Mouse (Mus musculus) c-Kit-positive CD71-positive TER-119-positive erythroid progenitor cells, embryonic 14.5 days (primary cell): ENCODE measurements around the gene Palm.
A peak's percentile ranks its signal among the peaks of the same experiment; 100 is the strongest.

Source experiments
- DNase-seq: peaks from one replicate; pipeline ENCODE4 v3.0.0-alpha.2; 2013; ENCODE audit warnings: low spot score

The Palm gene

GRCm38 (mm10) chr10:79772320-79772719, 21.1 kb upstream of the Palm start:
- DNase-seq: no peak

GRCm38 (mm10) chr10:79773208-79773607, 20.2 kb upstream of the Palm start:
- no peak for DNase-seq

- no peak for DNase-seq
Measured at GRCm38 (mm10) chr10:79774486-79775279, 18.7 kb upstream of the Palm start.

- no peak for DNase-seq
Measured at GRCm38 (mm10) chr10:79777103-79777531, 16.3 kb upstream of the Palm start, which contains the start of gene Fstl3. TSS of gene Fstl3 (plus strand) at chr10:79777272.

GRCm38 (mm10) chr10:79778006-79778405, 15.4 kb upstream of the Palm start:
- no peak for DNase-seq

GRCm38 (mm10) chr10:79779193-79779592, 14.2 kb upstream of the Palm start:
- DNase-seq: no peak

GRCm38 (mm10) chr10:79779784-79780663, 13.3 kb upstream of the Palm start:
- DNase-seq: peak; percentile 93

GRCm38 (mm10) chr10:79780664-79781015, 12.7 kb upstream of the Palm start:
- DNase-seq: peak; percentile 67

- DNase-seq: no peak
Measured at GRCm38 (mm10) chr10:79781139-79781538, 12.2 kb upstream of the Palm start.

GRCm38 (mm10) chr10:79781956-79782355, 11.4 kb upstream of the Palm start:
- DNase-seq: no peak

- no peak for DNase-seq
Measured at GRCm38 (mm10) chr10:79783050-79783449, 10.3 kb upstream of the Palm start.

- peak; percentile 53 for DNase-seq
Measured at GRCm38 (mm10) chr10:79783920-79784800, 9.2 kb upstream of the Palm start.

GRCm38 (mm10) chr10:79788386-79789158, 4.8 kb upstream of the Palm start:
- DNase-seq: peak; percentile 74

GRCm38 (mm10) chr10:79789581-79789980, 3.8 kb upstream of the Palm start:
- no peak for DNase-seq

- DNase-seq: no peak
Measured at GRCm38 (mm10) chr10:79790861-79791260, 2.5 kb upstream of the Palm start, which contains the start of gene Prss57. TSS of gene Prss57 (minus strand) at chr10:79790961.

- DNase-seq: no peak
Measured at GRCm38 (mm10) chr10:79792339-79793040, 882 bp upstream of the Palm start.

- DNase-seq: no peak
Measured at GRCm38 (mm10) chr10:79793738-79794490, 542 bp downstream of the Palm start.

GRCm38 (mm10) chr10:79794491-79794931, 1.1 kb downstream of the Palm start:
- DNase-seq: no peak

GRCm38 (mm10) chr10:79795905-79796304, 2.5 kb downstream of the Palm start:
- no peak for DNase-seq

- DNase-seq: no peak
Measured at GRCm38 (mm10) chr10:79797326-79797725, 4.0 kb downstream of the Palm start.
